Mouse (Mus musculus) liver, embryonic 14.5 days (tissue): ENCODE data around the gene Lrmda. TPM values are rescaled to one million over a fixed set of nuclear protein-coding genes. Genes with fewer than 3 reads are reported as not detected.

Experiments used
- ATAC-seq: fragments of 200-750 bp; cut with Nextera tagmentation; 2 replicates; pipeline ENCODE4 v1.8.0; 2017; ENCODE audit warnings: moderate number of reproducible peaks, mild to moderate bottlenecking, moderate library complexity; ENCODE audit not compliant: insufficient read depth
- DNase-seq, 3 experiments: peaks; one replicate each; pipeline ENCODE4 v3.0.0-alpha.2; 2012 to 2013; ENCODE audit warnings: low read depth in 3 of 3, low spot score in 3 of 3
- H3K27ac ChIP-seq: fragments of 300-500 bp; sonication (generic); 2 replicates; pipeline ENCODE4 v1.5.1; 2014; ENCODE audit warnings: moderate library complexity, mild to moderate bottlenecking, control low read depth, inconsistent platforms
- H3K27me3 ChIP-seq: fragments of 300-500 bp; sonication (generic); 2 replicates; pipeline ENCODE4 v1.6.1; 2014; ENCODE audit warnings: mild to moderate bottlenecking, low read length, moderate library complexity; ENCODE audit not compliant: control insufficient read depth, insufficient read depth
- H3K36me3 ChIP-seq: fragments of 300-500 bp; sonication (generic); replicated peaks from 2 replicates; pipeline ENCODE4 v1.6.1; 2014; ENCODE audit warnings: low read depth; ENCODE audit not compliant: control insufficient read depth, insufficient read depth
- H3K4me1 ChIP-seq, 2 experiments: fragments of 200-500 bp in 1 of 2; fragments of 300-500 bp in 1 of 2; sonication (generic) in 1 of 2; replicated peaks; 2 replicates each; pipeline ENCODE4 v1.6.1; 2012 to 2014; ENCODE audit warnings: antibody characterized with exemption in 1 of 2, inconsistent platforms in 1 of 2, low read length in 1 of 2; ENCODE audit not compliant: control insufficient read depth in 2 of 2, insufficient read depth in 2 of 2
- H3K4me2 ChIP-seq: fragments of 300-500 bp; sonication (generic); 2 replicates; pipeline ENCODE4 v1.6.1; 2014; ENCODE audit warnings: low read depth, mild to moderate bottlenecking, control low read depth, moderate library complexity
- H3K4me3 ChIP-seq, 2 experiments: fragments of 200-500 bp in 1 of 2; fragments of 300-500 bp in 1 of 2; sonication (generic) in 1 of 2; 2 replicates each; pipeline ENCODE4 v1.5.1; 2012 to 2014; ENCODE audit warnings: low read depth in 2 of 2, low read length in 2 of 2, mild to moderate bottlenecking in 2 of 2, control low read depth in 1 of 2, inconsistent platforms in 1 of 2, moderate library complexity in 1 of 2; ENCODE audit not compliant: insufficient read depth in 1 of 2
- H3K9ac ChIP-seq: fragments of 300-500 bp; sonication (generic); replicated peaks from 2 replicates; pipeline ENCODE4 v1.6.1; 2014; ENCODE audit warnings: mild to moderate bottlenecking, control low read depth, moderate library complexity
- H3K9me3 ChIP-seq: fragments of 300-500 bp; sonication (generic); 2 replicates; pipeline ENCODE4 v1.6.1; 2016; ENCODE audit warnings: low read length, mixed read lengths; ENCODE audit not compliant: control insufficient read depth
- CTCF ChIP-seq: IDR thresholded peaks from 2 replicates; pipeline ENCODE4 v1.5.1; 2016; ENCODE audit warnings: antibody characterized with exemption, low read depth, control low read depth
- EP300 ChIP-seq: IDR thresholded peaks from 2 replicates; pipeline ENCODE4 v1.6.1; 2016; ENCODE audit warnings: antibody characterized with exemption, low read depth
- WGBS: fragments of 180-500 bp; shearing (Covaris S2); extraction: QIAGEN DNeasy Blood & Tissue Kit; methylation state at CpG from one replicate; pipeline ENCODE4 v1.1.7; 2014; ENCODE audit not compliant: insufficient replicate concordance; 5-methylcytosine and 5-hydroxymethylcytosine counted together
- polyA plus RNA-seq, 2 experiments: library from polyadenylated mRNA; depleted of rRNA in 1 of 2; stranded (reverse) in 1 of 2; unstranded in 1 of 2; fragments of >200 nt; fragmentation: Nextera tagmentation in 1 of 2; extraction: Ambion mirVana in 1 of 2; gene quantifications; 2 replicates each; pipeline versions ENCODE4 v1.2.1 to v1.2.3; 2012 to 2014

The Lrmda gene
- polyA plus RNA-seq, 2 experiments, result 0.18 to 0.22 TPM

GRCm38 (mm10) chr14:22759673-22760072 is 740.2 kb downstream of the Lrmda start:
- Histone ChIP-seq H3K9me3 (no peaks in the 10 kb centered on the region), H3K36me3 (no peaks in the 10 kb centered on the region), H3K9ac (no peak overlapping the region), H3K4me1 (peaks cover 0 to 2% of the 10 kb centered on the region in 2 experiments; a peak in 2 of 4 replicates), H3K4me2 (no peak overlapping the region), H3K27ac (no peak overlapping the region), H3K27me3 (no peaks in the 10 kb centered on the region), H3K4me3 (no peak overlapping the region)
- TF ChIP-seq CTCF (no peak), EP300 (peak; percentile 10; the same call in 1 of the 2 replicates)
- ATAC-seq, result peak; percentile 28; the same call in 1 of the 2 replicates
- DNase-seq, result no peak

- no peak for DNase-seq
- no peak overlapping the region for H3K4me2 ChIP-seq
- H3K9ac ChIP-seq, result no peak overlapping the region
- no peak overlapping the region for H3K4me3 ChIP-seq
- H3K27ac ChIP-seq, result no peak overlapping the region
- H3K9me3 ChIP-seq, result no peaks in the 10 kb centered on the region
- no peak for TF ChIP-seq EP300
- no peak for TF ChIP-seq CTCF
- 29% methylated on average over 7 of the region's 7 CpGs for WGBS
- H3K4me1 ChIP-seq, result peaks cover 0 to 2% of the 10 kb centered on the region in 2 experiments; a peak in 2 of 4 replicates
- H3K27me3 ChIP-seq, result no peaks in the 10 kb centered on the region
- H3K36me3 ChIP-seq, result no peaks in the 10 kb centered on the region
- no peak for ATAC-seq
Measured at GRCm38 (mm10) chr14:22760241-22761039, 740.9 kb downstream of the Lrmda start.

GRCm38 (mm10) chr14:22781709-22782108 is 762.2 kb downstream of the Lrmda start:
- TF ChIP-seq EP300 (no peak), CTCF (peak; percentile 17; the same call in 1 of the 2 replicates)
- H3K27me3 ChIP-seq, result no peaks in the 10 kb centered on the region
- WGBS, result 30% methylated on average over 2 of the region's 2 CpGs
- H3K4me3 ChIP-seq, result no peak overlapping the region
- ATAC-seq (no peak), DNase-seq (no peak)
- no peak overlapping the region for H3K9ac ChIP-seq
- no peak overlapping the region for H3K4me2 ChIP-seq
- H3K27ac ChIP-seq, result no peak overlapping the region
- H3K36me3 ChIP-seq, result no peaks in the 10 kb centered on the region
- H3K9me3 ChIP-seq, result no peaks in the 10 kb centered on the region
- no peaks in the 10 kb centered on the region for H3K4me1 ChIP-seq

- no peak for DNase-seq
- Histone ChIP-seq H3K4me2 (no peak overlapping the region), H3K9me3 (no peaks in the 10 kb centered on the region), H3K27me3 (no peaks in the 10 kb centered on the region), H3K9ac (no peak overlapping the region), H3K4me1 (no peaks in the 10 kb centered on the region), H3K36me3 (no peaks in the 10 kb centered on the region), H3K4me3 (no peak overlapping the region), H3K27ac (no peak overlapping the region)
- no peak for ATAC-seq
- 24% methylated on average over 2 of the region's 2 CpGs for WGBS
- TF ChIP-seq CTCF, result no peak
- no peak for TF ChIP-seq EP300
Measured at GRCm38 (mm10) chr14:22782365-22782764, 762.9 kb downstream of the Lrmda start.

- no peak for DNase-seq
- H3K27me3 ChIP-seq, result no peaks in the 10 kb centered on the region
- H3K36me3 ChIP-seq, result no peaks in the 10 kb centered on the region
- no peak overlapping the region for H3K9ac ChIP-seq
- no peak overlapping the region for H3K27ac ChIP-seq
- no peaks in the 10 kb centered on the region for H3K4me1 ChIP-seq
- TF ChIP-seq CTCF, result no peak
- no peak for TF ChIP-seq EP300
- H3K9me3 ChIP-seq, result no peaks in the 10 kb centered on the region
- no peak for ATAC-seq
- H3K4me2 ChIP-seq, result no peak overlapping the region
- 17% methylated on average over 15 of the region's 15 CpGs for WGBS
- H3K4me3 ChIP-seq, result no peak overlapping the region
Measured at GRCm38 (mm10) chr14:22783211-22784161, 764.0 kb downstream of the Lrmda start.
